Mouse (Mus musculus) heart, postnatal 14 days (tissue): ENCODE measurements at regions not wholly inside any gene's neighbourhood (a gene's known extent, or its start where the extent isn't known, plus 50 kb on each side); places are given as distances from the start of the nearest gene placed in this dataset.

ENCODE experiments used
- DNase-seq, 2 experiments: peaks; one replicate each; pipeline ENCODE4 v3.0.0; 2021 to 2022
- intact Hi-C: fragments of 180-260 bp; cut with DNase I; formaldehyde crosslinking; loops from one replicate; pipeline ENCODE4 v1.15.1; 2025

GRCm38 (mm10) chr12:27150871-27151853 is 191.2 kb downstream of the Sox11 start:
- no peak for DNase-seq
- intact Hi-C loops, result no loop called here

GRCm38 (mm10) chr12:27143310-27143709 is 199.1 kb downstream of the Sox11 start:
- intact Hi-C loops, result no loop called here
- no peak for DNase-seq

GRCm38 (mm10) chr12:27140335-27140702 is 202.1 kb downstream of the Sox11 start:
- intact Hi-C loops, result no loop called here
- DNase-seq, result no peak

- intact Hi-C loops, result no loop called here
- no peak for DNase-seq
Measured at GRCm38 (mm10) chr12:27139683-27140334, 202.6 kb downstream of the Sox11 start.

- intact Hi-C loops, result no loop called here
- DNase-seq, result no peak
Measured at GRCm38 (mm10) chr12:27138663-27139633, 203.4 kb downstream of the Sox11 start.

GRCm38 (mm10) chr12:27135997-27136559 is 206.3 kb downstream of the Sox11 start:
- intact Hi-C loops, result no loop called here
- DNase-seq, result peak; percentile 7 to 12

- intact Hi-C loops, result no loop called here
- DNase-seq, result no peak
Measured at GRCm38 (mm10) chr12:27130544-27130943, 211.8 kb downstream of the Sox11 start.

- DNase-seq, result no peak
- intact Hi-C loops, result no loop called here
Measured at GRCm38 (mm10) chr12:27127054-27127605, 215.2 kb downstream of the Sox11 start.

GRCm38 (mm10) chr12:27118581-27118980 is 223.8 kb downstream of the Sox11 start:
- no peak for DNase-seq
- intact Hi-C loops, result no loop called here

- intact Hi-C loops, result no loop called here
- no peak for DNase-seq
Measured at GRCm38 (mm10) chr12:27115392-27115791, 227.0 kb downstream of the Sox11 start.

GRCm38 (mm10) chr12:27104925-27105571 is 237.3 kb downstream of the Sox11 start:
- DNase-seq, result peak in 1 of 2 experiments; percentile 3
- intact Hi-C loops, result no loop called here

GRCm38 (mm10) chr12:27102996-27103395 is 239.4 kb downstream of the Sox11 start:
- DNase-seq, result no peak
- intact Hi-C loops, result no loop called here

- DNase-seq, result no peak
- intact Hi-C loops, result no loop called here
Measured at GRCm38 (mm10) chr12:27089206-27089605, 253.2 kb downstream of the Sox11 start.

GRCm38 (mm10) chr12:27085890-27086289 is 256.5 kb downstream of the Sox11 start:
- intact Hi-C loops, result no loop called here
- no peak for DNase-seq

GRCm38 (mm10) chr12:27083645-27084550 is 258.5 kb downstream of the Sox11 start:
- no peak for DNase-seq
- intact Hi-C loops, result no loop called here

- intact Hi-C loops, result no loop called here
Measured at GRCm38 (mm10) chr12:27083089-27083488, 259.3 kb downstream of the Sox11 start.

GRCm38 (mm10) chr12:27082624-27083023 is 259.8 kb downstream of the Sox11 start:
- intact Hi-C loops, result no loop called here
- DNase-seq, result no peak

More at GRCm38 (mm10) chr12:27083089-27083488, 259.3 kb downstream of the Sox11 start:
- DNase-seq, result no peak

GRCm38 (mm10) chr12:27076107-27076738 is 266.2 kb downstream of the Sox11 start:
- intact Hi-C loops, result no loop called here
- DNase-seq, result no peak
